Mouse (Mus musculus) thymus, postnatal 4 days (tissue): ENCODE results near the gene Lrit2.

ENCODE experiments used
- DNase-seq: peaks from one replicate; pipeline ENCODE4 v3.0.0; 2021

Gene Lrit2

DNA sequence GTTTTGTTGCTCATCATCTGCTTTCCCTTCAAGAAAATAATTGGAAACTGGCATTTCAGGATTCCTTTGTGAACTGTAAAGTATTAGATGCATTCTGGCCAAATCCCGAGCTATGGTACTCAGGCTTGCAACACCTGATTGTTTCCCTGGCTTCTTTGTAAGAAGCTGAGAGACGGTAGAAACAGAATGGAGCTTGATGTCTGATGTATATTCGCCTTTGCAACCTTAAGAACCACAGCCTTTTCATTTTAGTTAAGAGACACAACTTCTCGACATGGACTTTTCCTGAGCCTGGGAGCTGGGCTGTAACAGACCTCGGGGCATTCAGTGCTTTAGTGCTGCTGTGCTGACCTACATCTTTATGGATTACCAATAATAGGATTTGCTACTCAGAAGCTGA is at the start of gene Lrit2:
Gene Lrit2, plus strand, starts transcription at position 301 of the 400 bp plus-strand sequence.
- no peak for DNase-seq

DNA sequence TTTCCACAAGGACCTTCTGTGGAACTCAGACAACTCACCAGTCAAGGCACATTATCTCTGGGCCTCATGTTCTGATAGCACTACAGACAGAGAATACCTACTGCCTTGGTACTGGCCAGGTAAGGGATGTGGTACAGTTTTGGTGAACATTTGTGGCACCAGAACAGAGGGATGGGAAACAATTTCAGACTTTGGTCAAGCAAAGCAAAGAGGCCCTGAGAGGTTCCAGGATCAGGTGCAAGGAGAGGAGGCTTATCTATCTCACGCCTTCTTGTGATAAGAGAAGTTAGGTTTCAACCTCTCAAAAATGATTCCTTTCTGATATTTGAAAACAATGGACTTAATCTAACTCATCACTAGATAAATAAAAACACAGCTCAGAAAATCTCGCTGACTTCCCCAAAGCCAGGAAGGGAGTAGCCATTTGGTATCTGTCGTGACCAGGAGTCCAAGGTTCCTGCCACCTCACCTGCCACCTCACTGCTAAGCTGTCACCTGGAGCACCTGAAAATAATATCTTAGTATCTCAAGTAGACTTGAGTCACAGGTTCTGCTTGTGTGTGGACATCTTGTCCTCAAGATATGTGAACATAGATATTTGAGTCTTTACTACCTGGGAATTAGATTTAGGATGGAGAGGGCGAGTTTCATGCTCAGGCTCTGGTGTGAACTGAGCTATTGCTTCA is 40.3 kb upstream of the Lrit2 start:
- DNase-seq, result no peak

DNA sequence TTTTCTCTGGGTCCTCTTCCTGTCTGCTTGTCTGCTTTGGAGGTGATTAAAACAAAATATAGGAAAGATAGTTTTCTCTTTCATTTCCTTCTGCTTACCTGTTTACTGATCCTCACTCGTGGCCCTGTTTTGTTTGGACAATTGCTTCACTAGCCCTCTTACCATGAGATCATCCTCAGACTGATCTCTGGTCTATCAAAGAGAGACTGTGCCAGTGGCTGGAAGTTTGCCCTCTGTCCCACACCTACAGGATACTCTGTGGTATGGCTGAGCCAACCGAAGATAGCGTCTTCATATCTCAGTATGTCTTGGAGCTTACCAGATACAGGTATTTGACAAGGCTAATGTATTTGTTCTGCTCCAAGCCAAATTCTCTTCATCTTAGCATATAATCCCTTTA is 39.8 kb upstream of the Lrit2 start:
- DNase-seq, result no peak

DNA sequence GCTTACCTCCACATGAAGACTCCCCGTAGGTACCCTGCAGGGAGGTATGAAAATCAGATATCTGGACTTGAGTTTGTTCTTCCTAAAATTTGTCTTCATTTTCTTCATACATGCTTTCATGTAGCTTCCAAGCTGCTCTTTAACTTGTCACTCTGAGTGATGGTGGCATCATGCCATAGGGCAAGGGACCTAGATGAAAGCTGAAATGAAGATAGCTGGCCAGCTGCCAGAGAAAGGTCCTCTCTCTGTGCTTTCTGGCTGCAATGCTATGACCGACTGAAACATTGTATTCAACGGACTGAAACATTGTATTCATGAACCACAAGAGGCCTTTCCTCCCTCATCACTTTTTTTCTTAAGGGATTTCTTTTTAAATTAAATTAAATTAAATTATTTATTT is 39.2 kb upstream of the Lrit2 start:
- DNase-seq, result no peak

DNA sequence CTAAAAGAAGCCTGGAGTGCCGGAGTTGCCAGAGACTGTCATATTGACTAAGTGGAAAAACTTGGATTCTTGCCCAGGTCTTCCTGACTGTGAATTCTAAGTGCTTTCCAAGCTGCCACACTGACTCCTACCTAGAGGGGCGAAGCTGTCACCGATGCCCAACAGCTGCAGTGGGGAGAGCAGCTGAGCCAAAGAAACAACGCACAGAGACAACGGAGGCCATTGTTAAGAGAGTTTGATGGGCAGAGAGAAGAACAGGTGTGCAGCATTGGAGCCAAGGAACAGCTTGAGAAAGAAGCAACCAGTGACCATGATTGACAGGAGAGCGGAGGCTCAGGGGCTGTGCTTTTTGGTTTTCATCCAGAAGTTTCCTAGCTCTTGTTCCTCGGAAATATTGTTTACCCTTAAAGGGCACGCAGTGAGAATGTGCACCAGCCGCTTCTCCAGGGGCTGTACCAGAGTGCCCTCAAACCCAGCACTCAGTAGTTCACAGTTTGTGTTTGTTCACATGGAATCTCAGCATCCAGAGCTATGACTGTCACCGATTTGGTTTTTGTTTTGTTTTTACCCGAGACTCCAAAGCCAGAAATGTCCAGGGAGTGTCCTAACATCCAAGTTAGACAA is 35.1 kb upstream of the Lrit2 start:
- no peak for DNase-seq

DNA sequence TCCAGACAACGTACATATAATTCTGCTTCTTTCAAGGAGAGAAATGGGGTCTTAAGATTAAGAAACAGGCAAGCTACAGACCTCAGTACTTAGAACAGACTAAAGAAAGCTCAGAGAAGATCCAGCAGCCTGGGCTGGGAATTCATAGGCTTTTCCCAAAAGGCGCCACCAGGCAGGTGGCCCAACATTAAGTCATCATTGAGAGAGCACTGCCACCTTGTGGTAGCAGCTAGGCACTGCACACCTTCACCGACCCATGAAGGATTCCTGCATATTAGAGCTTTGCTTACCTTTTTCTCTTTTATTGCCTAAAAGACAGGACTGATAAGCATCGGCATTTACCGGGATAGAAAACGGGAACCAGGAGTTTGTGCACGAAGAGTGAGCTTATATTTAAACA is 34.5 kb upstream of the Lrit2 start:
- peak; percentile 68 for DNase-seq

DNA sequence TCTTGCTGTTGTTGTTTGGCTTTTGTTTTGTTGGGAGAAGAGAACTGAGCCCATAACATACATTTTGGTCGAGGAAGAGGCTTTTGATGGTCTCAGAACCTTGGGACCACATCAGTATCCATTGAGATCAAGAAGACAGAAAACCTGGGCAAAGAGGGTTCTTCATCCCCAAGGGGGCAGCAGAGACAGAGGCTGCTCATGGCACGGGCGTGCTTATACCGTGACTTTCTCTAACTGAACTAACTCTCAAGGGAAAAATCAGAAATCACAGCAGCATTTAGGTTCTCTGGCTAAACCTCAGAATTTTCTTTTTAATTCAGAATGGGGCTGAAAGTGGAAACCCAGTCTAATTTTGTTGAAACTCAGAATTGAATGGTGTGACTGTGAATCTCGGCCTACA is 33.3 kb upstream of the Lrit2 start:
- no peak for DNase-seq

DNA sequence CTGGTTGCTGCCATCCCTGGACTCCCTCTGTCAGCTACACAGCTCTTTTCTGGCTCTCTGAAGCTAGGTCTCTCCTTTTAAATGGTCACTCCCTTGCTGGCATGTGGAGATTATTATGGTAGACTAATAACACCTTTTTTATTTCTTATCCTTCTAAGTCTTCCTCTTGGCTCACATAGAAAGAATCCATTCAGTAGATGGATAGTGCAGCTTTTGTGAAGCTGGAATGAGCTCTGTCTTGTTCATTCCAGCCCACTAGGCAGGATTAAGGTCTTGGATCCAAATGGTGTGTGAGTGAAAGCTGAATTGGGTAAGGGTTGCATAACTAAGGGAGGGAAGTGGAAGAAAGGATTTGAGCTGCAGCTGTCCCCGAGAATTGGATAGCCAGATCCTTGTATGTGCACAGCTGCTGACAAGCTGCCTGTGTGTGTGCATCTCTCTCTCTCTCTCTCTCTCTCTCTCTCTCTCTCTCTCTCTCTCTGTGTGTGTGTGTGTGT is 18.8 kb upstream of the Lrit2 start, which contains the start of gene Rgr:
Gene Rgr, minus strand, starts transcription at position 51 of the 497 bp plus-strand sequence.
- no peak for DNase-seq

DNA sequence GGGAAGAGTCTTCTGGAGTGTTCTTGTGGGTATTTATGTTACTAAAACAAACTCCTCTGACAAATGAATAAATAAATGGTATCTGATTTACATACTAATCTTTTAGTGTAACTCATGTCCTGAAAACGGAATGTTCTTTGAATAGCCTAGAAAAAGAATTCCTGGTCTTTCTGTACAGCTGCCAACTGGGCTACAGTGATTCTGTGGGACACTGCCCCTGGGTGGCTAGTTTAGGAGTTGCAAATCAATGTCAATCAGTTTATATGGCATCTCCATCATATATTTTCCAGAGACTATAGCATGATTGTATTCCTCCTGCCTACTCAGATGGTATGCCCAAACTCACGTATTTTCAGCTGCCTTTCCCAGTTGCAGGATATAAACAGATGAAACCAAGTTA is 2.9 kb upstream of the Lrit2 start:
- no peak for DNase-seq

DNA sequence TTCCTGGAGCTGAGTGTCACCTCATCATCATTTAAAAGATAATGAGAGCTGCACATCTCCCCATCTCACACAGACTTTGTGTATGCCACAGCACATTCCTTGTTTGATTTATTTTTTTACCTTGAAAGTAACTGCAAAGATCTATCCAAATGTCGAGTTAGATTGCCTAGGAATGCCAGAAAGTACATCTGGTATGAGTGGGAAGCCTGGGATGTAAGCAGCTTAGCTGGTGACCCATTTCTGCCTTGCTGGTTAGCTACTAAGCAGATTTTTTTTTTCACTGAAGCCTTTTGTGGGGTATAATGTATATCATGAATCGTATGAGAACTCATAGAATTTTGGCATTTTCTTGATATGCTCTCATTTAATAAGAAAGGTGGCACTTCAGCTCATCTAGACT is 1.1 kb upstream of the Lrit2 start:
- no peak for DNase-seq

DNA sequence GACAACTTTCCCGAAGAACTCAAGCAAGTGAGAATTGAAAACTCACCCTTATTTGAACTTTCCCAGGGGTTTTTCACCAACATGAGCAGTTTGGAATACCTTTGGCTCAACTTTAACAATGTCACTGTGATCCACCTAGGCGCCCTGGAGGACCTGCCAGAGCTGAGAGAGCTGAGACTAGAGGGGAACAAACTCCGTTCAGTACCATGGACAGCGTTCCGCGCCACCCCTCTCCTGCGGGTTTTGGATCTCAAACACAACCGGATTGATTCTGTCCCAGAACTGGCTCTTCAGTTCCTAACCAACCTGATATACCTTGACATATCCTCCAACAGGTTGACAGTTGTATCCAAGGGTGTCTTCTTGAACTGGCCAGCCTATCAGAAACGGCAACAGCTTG is 787 bp downstream of the Lrit2 start:
- peak; percentile 68 for DNase-seq

DNA sequence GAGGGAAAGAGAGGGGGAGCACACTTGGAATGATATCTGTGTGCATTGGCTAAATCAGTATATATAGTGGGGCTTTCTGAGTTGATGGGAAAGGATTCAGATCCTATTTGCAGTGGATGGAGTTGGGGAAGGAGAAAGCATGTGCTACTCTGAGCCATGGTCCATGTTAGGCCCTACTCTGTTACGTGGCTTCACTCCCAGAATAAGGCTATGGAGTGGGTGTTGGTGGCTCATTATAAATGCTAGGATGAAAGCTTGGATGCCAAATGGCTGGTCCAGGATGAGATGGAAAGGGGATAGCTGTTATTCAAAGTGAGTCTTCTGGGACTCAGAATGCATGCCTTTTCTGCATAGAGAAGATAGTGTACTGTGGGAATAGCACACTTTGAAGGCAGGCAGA is 13.0 kb downstream of the Lrit2 start:
- no peak for DNase-seq

DNA sequence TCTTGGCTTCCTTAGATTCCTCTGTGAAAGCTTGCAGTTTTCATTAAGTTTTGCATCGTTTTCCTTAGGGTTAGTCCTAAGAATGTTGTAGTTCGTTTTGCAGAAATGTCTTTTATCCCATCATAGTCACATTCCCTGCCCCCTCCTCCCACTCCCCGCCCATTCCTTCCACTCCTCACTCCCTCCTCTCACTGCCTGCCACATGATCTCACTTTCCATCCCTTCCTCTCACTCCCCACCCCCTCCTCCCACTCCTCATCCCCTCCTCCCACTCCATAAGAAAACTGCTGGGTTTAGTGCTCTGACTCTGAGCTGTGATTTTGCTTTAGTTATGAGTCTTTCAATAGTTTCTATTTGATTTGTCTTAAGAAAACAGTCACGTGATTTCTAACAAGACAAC is 16.0 kb downstream of the Lrit2 start:
- DNase-seq, result no peak

DNA sequence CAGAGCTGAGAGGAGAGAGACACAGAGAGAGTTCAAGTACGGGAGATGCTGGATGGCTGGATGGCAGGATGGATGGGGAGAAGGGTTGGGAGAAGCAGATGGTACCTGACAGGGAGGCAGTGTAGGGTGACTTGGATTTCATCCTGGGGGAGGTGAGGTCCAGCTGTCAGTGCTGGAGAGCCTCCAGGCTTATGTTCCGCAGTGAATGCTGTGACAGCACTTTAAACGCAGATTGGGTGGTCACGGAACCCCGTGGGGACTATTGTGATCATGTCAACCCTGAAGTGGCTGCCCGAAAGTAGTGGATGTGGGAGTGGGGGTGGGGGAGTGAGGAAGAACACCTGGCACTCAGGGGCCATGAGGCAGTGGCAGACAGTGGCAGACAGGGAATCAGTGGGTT is 26.7 kb downstream of the Lrit2 start:
- DNase-seq, result no peak

DNA sequence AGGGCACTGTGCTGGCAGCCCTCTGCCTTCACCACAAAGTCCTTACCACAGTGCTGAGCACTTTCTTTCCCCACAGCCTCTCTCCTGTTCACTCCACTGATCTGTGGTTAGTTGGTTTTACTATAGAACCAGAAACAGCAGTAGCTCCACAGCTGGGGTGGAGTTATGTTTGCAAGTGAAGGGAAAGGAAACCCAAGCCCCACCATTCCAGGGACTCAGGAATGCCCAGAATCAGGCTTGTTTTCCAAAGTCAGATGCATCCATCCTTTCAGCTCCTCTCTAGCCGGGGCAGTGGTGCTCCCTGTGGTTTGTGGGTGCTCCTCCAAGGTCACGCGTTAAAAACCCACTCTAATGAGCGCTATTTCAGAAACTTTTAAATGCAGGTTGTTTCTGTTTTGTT is 27.8 kb downstream of the Lrit2 start:
- DNase-seq, result no peak

DNA sequence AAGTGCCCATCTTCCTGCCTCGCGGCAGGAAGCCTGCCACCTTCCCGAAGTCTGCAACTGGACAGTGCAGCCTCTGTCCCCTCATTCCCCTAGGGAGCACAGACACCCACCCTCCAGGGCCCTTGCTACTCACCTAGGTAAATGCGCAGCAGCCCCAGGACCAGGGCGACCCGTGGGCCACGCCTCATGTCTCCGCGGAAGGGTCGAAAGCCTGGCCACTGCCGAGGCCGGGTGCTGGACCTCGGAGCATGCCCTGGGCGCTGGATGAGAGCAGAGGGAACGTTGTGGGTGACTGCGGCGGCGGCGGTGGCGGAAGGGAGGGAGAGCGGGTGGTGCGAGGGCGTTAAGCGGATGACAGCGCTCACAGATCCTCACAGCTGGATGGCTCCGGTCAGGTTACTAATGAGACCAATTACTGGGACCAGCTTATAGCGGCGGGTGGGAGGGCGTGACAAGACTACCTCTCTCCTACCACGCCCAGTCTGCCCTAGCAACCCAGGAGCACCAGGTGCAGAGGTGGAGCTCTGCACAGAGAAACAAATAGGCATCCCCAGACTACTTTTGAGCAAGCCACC is 30.3 kb downstream of the Lrit2 start, which contains the start of gene Cdhr1:
Gene Cdhr1, minus strand, starts transcription at position 392 of the 575 bp plus-strand sequence.
- DNase-seq, result peak; percentile 8

DNA sequence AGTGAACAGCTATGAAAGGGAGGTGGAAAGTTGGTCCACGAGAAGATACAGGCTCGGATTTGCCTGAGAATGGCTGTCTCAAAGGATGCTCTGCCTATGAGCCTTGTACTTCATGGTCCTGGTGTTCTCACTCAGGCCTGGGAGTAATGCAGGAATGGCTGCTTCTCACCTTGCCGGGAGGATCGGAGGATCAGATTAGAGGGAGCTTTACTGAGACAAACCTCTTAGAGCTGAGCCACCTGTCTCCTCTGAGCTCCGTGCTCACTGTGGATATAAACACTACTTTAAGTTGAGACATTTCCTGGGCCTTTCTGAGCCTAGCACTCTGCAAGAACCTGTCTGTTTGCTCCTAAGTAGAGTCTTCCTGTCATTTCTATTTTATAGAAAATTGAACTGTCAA is 33.8 kb downstream of the Lrit2 start:
- DNase-seq, result no peak

DNA sequence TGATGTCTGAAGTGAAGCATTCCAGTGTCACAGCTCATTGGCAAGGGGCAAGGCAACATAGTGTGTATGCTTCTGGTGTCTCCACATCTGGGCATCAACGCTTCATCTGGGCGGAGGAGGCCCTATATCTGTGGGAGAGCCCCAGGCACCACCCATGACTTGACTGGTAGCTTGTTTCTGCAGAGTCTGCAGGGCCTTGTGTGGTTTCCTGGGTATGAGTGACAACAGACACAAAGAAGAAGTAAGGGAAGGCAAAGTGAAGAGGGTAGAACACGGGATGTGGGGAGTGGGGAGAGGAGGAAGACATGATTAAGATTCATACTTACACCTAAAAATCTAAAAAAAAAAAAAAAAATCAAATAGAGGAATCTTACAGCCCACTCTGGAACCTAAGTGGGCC is 34.8 kb downstream of the Lrit2 start:
- no peak for DNase-seq

DNA sequence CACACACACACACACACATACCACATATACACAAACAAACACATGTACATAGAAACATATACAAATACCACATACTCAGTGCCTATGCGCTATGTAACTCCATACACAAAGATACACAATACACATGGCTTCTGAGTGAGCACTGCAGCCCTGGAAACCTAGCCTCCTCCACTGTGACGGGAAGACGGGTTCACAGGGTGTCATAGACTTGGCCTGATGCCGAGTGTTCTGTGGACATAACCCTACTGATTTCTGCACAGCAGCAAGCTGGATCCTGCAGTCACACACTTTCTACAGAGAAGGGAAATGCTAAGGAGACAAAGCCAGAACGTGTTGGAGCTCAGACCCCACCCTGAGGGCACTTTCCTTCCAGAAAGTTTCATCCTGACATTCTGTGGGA is 37.0 kb downstream of the Lrit2 start:
- no peak for DNase-seq

DNA sequence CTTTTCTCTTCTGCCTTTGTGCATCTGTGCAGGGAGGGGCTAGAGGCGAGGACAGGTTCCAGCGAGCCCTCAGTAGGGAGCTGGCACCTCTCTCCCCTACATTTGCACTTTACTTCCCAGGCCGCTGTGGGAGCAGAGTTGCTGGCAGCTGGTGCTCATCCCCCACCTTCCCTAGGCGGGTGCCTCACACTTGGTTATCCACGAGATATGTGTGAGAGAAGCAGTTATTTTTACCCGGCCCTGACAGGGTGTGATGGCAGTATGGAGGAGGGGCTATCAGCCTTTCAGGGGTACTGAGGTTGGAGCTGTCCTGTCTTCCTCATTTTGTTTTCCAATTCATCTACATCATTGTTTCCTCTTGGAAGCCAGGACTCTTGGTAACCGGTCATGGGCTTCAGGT is 38.1 kb downstream of the Lrit2 start:
- no peak for DNase-seq

DNA sequence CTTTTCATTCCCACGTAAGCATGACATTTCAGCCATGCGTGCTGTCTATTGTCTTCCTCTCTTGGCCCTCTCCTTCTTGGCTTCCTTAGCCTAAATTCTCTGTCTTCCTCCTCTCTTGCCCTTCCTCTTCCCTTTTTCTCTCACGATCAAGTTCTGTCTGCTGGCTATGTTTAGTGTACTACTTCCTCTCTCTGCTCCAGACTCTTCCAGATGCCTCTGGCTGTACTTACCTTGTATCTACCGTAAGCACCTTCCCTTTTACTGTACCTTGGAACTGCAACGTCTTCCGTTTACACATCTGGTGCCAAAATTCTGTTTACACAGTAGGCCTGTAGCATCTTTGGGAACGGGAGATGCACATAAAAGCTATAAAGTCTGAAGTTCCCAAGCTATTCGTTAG is 41.7 kb downstream of the Lrit2 start:
- no peak for DNase-seq

DNA sequence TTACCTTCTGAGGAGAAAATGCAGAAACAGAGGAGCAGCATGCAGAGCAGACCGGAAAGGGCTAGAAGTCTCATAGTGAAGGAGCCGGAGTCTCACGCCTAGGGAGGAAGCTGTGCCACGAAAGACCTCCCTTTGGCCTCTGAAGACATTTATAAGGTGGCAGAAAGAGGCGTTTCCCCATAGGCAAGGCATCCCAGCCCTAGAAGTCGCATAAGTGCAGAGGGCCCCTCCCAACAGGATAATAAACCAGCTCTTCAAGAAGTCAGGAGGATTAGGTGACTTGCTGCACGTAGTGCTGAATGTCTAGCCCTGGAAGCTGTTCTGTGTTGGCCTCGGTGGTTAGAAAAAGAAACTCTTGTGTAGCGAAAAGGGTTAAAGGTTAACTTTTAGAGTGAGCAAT is 42.2 kb downstream of the Lrit2 start:
- no peak for DNase-seq

DNA sequence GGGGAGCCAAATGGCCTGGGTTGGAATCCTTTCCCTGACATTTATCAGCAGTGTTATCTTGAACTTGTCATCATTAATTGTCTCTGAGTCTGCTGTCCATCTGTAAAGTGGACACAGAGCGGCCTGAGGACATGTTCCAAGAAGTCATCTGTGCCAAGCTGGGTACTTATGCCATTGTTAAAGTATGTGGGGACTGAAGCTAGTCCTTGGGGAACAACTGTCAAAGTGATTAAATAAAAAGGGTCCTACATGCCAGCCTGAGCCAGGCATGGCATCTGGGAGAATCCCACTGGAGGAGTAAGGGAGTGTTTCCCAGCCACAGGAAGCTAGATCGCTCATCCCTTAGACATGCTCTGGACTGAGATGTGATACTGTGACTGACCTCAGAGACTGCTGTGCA is 42.7 kb downstream of the Lrit2 start:
- DNase-seq, result no peak

DNA sequence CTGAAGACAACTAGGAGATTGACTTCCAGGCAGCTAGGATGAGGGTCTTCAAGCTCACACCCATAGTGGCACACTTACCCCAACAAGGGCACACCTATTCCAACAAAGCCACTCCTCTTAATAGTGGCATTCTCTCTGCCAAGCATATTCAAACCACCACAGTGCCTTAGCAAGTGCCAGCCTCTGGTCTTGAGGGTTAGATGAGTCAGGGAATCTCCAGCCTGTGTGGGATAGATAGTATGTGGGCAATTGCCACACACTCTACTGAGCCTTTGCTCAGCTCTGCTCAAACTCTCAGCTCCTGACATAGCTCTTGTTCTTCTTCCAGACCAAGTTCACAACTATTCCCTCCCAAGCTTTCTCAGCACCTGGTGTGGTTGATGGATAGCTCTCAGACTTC is 43.6 kb downstream of the Lrit2 start:
- no peak for DNase-seq
